Mouse (Mus musculus) lung, postnatal 0 days (tissue): ENCODE measurements around the gene Rbfox2.

Source experiments
- CTCF ChIP-seq: IDR thresholded peaks from 2 replicates; pipeline ENCODE4 v1.5.1; 2016; ENCODE audit warnings: antibody characterized with exemption, mild to moderate bottlenecking
- EP300 ChIP-seq: IDR thresholded peaks from 2 replicates; pipeline ENCODE4 v1.6.1; 2016; ENCODE audit warnings: antibody characterized with exemption, mild to moderate bottlenecking, control low read depth

DNA sequence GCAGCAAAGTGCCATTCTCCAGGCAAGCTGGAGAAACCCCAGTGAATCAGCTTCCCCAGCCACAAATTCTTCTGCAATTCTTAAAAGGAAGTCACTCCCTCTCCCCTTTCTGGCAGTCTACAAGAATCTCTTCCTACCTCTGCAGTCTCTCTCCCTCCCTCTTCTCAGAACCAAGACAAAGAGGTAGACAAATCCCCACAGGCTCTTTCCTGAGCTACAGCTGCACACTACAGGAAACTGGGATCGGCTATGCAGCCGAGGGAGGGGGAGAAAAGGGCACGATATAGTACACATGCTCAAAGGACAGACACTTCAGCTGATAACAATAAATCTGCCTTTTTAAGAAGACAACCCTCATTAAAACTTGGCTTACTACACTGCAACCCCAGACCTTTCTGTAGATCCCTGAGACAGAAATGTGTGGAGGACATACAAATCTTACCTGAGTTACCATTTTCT lies 153.7 kb downstream of the Rbfox2 start:
- TF ChIP-seq EP300 (no peak), CTCF (no peak)
